Mouse (Mus musculus): Measurements from ENCODE around the gene Slc25a11.

DNA sequence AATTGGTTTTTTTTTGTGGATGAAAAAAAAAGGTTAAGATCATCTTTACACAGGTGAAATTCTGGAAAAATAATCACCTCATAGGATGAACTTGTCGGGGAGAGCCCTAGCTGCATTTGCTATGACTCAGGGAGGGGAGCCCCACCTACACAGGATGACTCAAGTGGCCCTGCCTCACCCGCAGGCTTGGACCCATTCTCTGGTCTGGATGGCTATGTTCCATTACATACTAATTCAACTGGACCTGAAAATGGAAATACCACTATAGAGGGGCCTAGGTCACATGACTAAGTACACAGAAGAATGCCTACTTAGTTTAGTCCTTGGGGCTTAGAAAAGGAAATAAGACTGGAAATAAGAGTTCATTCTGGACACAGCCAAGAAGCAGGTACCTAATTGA lies 4.1 kb upstream of the Slc25a11 start:
- TF ChIP-seq CTCF (IDR thresholded peaks at IDR 0.05; ENCODE audit: low read depth, low read length) (no peak), POLR2A (IDR thresholded peaks at IDR 0.05; ENCODE audit: extremely low read depth, insufficient read depth, low read length) (no peak)
